Mouse (Mus musculus) bone marrow, adult 2 months (tissue): ENCODE measurements around the gene Rbm47.

Experiments used
- CTCF ChIP-seq: fragments of 200-500 bp; IDR thresholded peaks from 2 replicates; pipeline ENCODE4 v1.5.1; 2011; ENCODE audit warnings: low read length, control low read depth; ENCODE audit not compliant: control insufficient read depth, insufficient read depth
- POLR2A ChIP-seq: fragments of 200-500 bp; IDR thresholded peaks from 2 replicates; pipeline ENCODE4 v1.6.1; 2011; ENCODE audit warnings: low read depth, mild to moderate bottlenecking, control low read depth, low read length, borderline replicate concordance; ENCODE audit not compliant: control insufficient read depth

DNA sequence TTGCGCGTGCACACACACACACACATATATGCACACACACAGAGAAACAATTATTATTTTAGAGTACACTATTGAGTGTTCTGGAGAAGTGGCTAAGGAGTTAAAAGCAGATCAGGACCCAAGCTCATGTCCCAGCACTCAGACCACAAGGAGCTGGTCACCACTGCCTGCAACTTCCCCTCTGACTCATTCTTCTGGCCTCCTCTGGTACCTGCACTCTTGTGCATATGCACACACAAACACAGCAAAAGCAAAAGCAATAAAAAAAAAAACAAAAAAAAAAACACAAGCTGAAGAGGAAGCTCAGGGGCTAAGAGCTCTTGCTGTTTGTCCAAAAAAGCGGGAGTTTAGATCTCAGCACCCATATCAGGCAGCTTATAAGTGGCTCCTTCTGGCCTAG lies 25.6 kb downstream of the Rbm47 start:
- TF ChIP-seq POLR2A: no peak
- no peak for TF ChIP-seq CTCF
